Mouse (Mus musculus) liver, postnatal 0 days (tissue): ENCODE measurements at regions not wholly inside any gene's neighbourhood (a gene's known extent, or its start where the extent isn't known, plus 50 kb on each side); places are given as distances from the start of the nearest gene placed in this dataset.

ENCODE experiments used
- CTCF ChIP-seq: sonication (generic); IDR thresholded peaks from 2 replicates; pipeline ENCODE4 v1.5.1; 2016; ENCODE audit warnings: antibody characterized with exemption, low read depth
- EP300 ChIP-seq: IDR thresholded peaks from 2 replicates; pipeline ENCODE4 v1.6.1; 2016; ENCODE audit warnings: antibody characterized with exemption, low read depth, mild to moderate bottlenecking

DNA sequence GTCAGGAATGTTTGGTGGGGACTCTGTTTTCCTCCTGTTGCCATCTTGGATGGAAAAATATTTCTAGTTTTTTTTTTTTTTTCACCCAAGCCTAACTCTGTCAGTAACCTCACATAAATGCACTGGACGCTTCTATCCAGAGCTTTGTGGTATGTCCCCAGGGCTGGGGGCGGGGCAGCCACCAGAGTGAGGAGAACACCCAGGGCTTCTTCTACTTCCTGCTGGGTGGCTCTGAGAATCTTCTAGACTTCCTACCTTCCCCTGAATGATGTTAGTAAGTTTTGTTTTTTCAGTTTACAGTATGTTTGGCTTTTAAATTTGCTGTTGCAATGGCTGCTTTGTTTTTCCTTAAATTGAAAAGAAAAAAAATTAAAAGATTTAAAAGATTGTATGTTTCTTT is 73.3 kb upstream of the Ccdc54 start:
- no peak for TF ChIP-seq CTCF
- no peak for TF ChIP-seq EP300
